Mouse (Mus musculus) forebrain, embryonic 13.5 days (tissue): Measurements from ENCODE around the gene Fryl. TPM values are rescaled to one million over a fixed set of nuclear protein-coding genes. Genes with fewer than 3 reads are reported as not detected.

Source experiments
- ATAC-seq: fragments of 200-750 bp; cut with Nextera tagmentation; 2 replicates; pipeline ENCODE4 v1.8.0; 2017
- H3K27ac ChIP-seq: fragments of 300-500 bp; sonication (generic); 2 replicates; pipeline ENCODE4 v1.5.1; 2015; ENCODE audit warnings: inconsistent platforms, mild to moderate bottlenecking, moderate library complexity
- H3K27me3 ChIP-seq: fragments of 300-500 bp; sonication (generic); 2 replicates; pipeline ENCODE4 v1.6.1; 2015; ENCODE audit warnings: mild to moderate bottlenecking, inconsistent platforms
- H3K36me3 ChIP-seq: fragments of 300-500 bp; sonication (generic); 2 replicates; pipeline ENCODE4 v1.6.1; 2015; ENCODE audit warnings: mild to moderate bottlenecking, inconsistent platforms; ENCODE audit not compliant: poor library complexity, severe bottlenecking
- H3K4me1 ChIP-seq: fragments of 300-500 bp; sonication (generic); 2 replicates; pipeline ENCODE4 v1.6.1; 2015; ENCODE audit warnings: inconsistent platforms
- H3K4me2 ChIP-seq: fragments of 300-500 bp; sonication (generic); 2 replicates; pipeline ENCODE4 v1.6.1; 2015; ENCODE audit warnings: inconsistent platforms, mild to moderate bottlenecking, moderate library complexity
- H3K4me3 ChIP-seq: fragments of 300-500 bp; sonication (generic); 2 replicates; pipeline ENCODE4 v1.5.1; 2015; ENCODE audit warnings: mild to moderate bottlenecking, inconsistent platforms
- H3K9ac ChIP-seq: fragments of 300-500 bp; sonication (generic); 2 replicates; pipeline ENCODE4 v1.6.1; 2015; ENCODE audit warnings: mild to moderate bottlenecking, inconsistent platforms
- H3K9me3 ChIP-seq: fragments of 300-500 bp; sonication (generic); replicated peaks from 2 replicates; pipeline ENCODE4 v1.6.1; 2016; ENCODE audit warnings: inconsistent platforms
- WGBS: fragments of 180-500 bp; shearing (Covaris S2); methylation state at CpG from one replicate; pipeline ENCODE4 v1.1.7; 2015; 5-methylcytosine and 5-hydroxymethylcytosine counted together
- polyA plus RNA-seq: library from polyadenylated mRNA; unstranded; fragments of >200 nt; fragmentation: Nextera tagmentation; extraction: Ambion mirVana; gene quantifications from 2 replicates; pipeline ENCODE4 v1.2.1, GENCODE M21; 2015

Gene Fryl
- polyA plus RNA-seq, 1 experiment from 2014 or later: 46.7 TPM

DNA sequence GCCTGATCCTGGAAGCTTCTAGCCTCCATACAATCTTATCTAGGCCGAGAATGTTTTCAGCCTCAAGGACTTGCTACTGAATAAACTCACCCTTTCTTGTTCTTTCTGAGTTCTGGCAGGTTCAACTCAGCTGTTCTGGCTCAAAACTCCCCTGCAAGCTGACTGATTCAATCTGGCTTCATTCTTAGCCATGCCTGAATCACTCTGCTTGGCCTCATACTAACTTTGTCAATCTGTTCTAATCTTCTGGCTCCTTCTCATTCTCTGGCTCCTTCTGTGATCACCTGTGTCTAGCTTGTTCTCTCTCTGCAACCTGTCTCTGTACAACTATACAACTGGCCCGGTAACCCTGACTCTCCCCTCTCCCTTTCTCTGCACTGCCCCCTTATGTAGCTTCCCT is 93.9 kb downstream of the Fryl start:
- ATAC-seq: no peak
- Histone ChIP-seq H3K4me1 (peaks cover 40% of the 10 kb centered on the region), H3K27ac (no peak overlapping the region)

DNA sequence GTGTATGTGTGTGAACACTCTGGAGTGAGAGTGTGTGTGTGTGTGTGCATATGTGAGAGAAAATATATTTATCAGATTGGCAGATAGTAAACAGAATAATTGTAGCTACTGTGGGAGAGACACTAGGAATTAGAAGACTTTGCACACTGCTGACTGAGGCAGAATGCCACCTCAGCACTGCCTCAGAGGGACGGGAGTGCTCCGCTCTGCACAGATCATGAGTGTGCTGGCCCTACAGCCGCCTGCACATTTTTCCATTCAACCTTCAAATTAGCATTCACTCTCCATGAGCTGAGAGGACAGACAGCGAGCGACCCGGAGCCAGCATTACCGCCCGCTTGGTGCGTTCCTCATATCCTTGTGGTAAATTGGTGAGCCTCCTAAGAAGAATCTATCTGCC is 96.0 kb downstream of the Fryl start:
- ATAC-seq: no peak
- Histone ChIP-seq H3K9ac (no peak overlapping the region), H3K27me3 (no peaks in the 10 kb centered on the region), H3K9me3 (no peaks in the 10 kb centered on the region), H3K36me3 (no peaks in the 10 kb centered on the region), H3K4me1 (peaks cover 43% of the 10 kb centered on the region), H3K4me2 (no peak overlapping the region), H3K4me3 (no peak overlapping the region), H3K27ac (no peak overlapping the region)
- 65% methylated on average over 9 of the region's 9 CpGs for WGBS

More for the DNA sequence above, 93.9 kb downstream of the Fryl start:
- Histone ChIP-seq H3K4me2 (no peak overlapping the region), H3K9ac (no peak overlapping the region), H3K36me3 (no peaks in the 10 kb centered on the region), H3K27me3 (no peaks in the 10 kb centered on the region), H3K4me3 (no peak overlapping the region), H3K9me3 (no peaks in the 10 kb centered on the region)
- 84% methylated on average over 2 of the region's 2 CpGs for WGBS

DNA sequence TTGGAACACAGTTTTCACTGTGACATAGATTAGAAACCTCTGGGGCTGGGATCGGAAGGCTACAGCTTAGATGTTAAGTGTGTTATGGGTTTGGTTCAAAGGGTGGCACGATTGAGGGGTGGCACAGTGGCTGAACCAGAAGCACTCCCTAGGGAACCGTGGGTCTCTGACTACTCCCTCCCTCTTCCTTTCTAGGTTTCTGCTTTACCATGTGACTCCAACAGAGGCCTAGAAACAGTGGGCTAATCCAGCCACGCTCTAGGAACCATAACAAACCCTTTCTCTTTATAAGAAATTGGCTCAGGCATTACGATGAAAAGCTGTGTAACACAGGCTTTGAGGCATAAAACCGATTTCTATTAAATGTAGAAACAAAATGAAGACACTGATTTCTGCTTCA is 98.9 kb downstream of the Fryl start:
- Histone ChIP-seq H3K9ac (no peak overlapping the region), H3K9me3 (no peaks in the 10 kb centered on the region), H3K4me1 (peaks cover 33% of the 10 kb centered on the region), H3K36me3 (no peaks in the 10 kb centered on the region), H3K4me2 (no peak overlapping the region), H3K4me3 (no peak overlapping the region), H3K27ac (no peak overlapping the region), H3K27me3 (no peaks in the 10 kb centered on the region)
- whole genome bisulfite sequencing: 75% methylated on average over 6 of the region's 6 CpGs
- ATAC-seq: no peak

DNA sequence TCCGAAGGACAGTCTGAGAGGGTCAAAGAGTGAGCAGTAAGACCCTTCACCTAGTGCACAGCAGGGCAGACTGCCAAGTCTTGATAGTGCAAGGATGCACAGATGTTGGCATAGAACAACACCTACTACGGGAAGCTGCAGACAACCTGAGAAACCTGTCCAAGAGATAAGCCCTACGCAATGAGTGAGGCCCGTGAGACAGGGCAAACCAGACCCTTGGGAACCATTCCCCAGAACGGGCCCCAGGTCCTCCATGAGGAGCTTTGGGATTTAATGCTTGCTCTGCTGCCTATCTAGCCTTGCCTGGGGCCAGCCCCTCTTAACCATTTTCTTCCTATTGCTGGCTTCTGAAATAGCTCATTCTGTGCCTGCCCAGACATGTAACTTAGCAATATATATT is 99.4 kb downstream of the Fryl start:
- no peak overlapping the region for H3K4me3 ChIP-seq
- ATAC-seq: no peak
- H3K9ac ChIP-seq: no peak overlapping the region
- no peaks in the 10 kb centered on the region for H3K27me3 ChIP-seq
- H3K4me2 ChIP-seq: no peak overlapping the region
- H3K9me3 ChIP-seq: no peaks in the 10 kb centered on the region
- H3K36me3 ChIP-seq: no peaks in the 10 kb centered on the region
- 91% methylated on average over 5 of the region's 5 CpGs for WGBS
- H3K4me1 ChIP-seq: peaks cover 29% of the 10 kb centered on the region
- H3K27ac ChIP-seq: no peak overlapping the region

DNA sequence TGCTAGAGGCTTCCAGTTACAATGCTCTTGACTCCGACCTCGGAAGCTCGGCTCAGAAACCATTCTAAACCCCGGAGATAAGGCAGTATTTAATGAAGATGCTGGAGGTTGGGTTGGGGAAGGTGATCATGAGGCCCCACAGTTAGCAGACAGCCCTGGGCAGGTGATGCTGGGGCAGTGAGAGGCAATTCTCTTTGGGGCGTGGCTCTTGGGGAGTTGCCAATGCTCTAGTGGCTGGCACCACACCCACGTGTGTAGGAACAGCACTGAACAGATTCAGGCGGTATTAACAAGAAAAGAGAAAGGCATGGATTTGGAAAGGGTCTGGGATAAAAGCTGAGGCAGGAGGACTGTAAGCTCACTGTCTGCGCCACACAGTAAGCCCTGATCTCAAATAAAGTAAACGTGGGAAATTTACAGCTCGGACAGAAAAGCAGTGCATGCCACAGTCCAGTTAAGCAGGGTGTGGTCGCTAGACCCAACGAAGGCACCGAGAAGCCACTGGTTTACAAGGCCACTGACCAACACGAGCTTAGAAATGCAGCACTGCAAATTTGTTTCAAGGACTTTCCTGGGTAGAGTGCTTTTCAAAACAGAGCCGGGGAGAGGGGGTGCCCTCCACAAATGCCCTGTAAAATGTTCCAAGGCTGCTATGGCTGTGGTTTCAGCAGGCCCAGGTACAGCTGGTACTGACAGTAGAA is 100.0 kb downstream of the Fryl start:
- H3K36me3 ChIP-seq: no peaks in the 10 kb centered on the region
- H3K9me3 ChIP-seq: no peaks in the 10 kb centered on the region
- H3K4me1 ChIP-seq: peaks cover 27% of the 10 kb centered on the region
- ATAC-seq: no peak
- H3K27me3 ChIP-seq: no peaks in the 10 kb centered on the region
- H3K4me2 ChIP-seq: no peak overlapping the region
- H3K9ac ChIP-seq: no peak overlapping the region
- WGBS: 81% methylated on average over 15 of the region's 15 CpGs
- no peak overlapping the region for H3K4me3 ChIP-seq
- H3K27ac ChIP-seq: no peak overlapping the region

DNA sequence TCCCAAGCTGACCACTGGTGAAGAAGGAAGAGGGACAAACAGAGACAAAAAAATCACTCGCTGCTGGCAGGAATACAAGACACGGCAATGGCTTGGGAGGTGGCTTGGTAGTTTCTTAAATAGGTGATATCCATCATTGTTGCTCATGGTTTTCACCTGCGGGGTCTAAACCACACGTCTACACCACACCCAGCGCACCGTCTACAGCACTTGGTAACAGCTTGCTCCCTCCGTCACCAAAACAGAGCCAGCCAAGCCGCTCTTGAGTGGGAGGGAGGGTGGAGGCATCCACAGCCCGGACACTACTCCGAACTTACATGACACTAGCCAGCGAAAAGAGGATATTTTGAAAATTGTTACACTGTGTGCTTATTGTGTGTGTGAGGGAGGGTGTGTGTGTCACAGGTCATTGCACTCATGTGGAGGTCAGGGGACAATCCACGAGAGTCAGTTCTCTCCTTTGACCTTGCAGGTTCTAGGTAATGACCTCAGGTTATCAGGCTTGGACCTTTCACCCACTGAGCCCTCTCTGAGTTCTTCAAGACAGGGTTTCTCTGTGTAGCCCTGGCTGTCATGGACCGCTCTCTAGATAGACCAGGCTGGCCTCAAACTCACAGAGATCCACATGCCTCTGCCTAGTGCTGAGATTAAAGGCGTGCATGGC is 102.5 kb downstream of the Fryl start:
- ATAC-seq: no peak
- H3K27me3 ChIP-seq: no peaks in the 10 kb centered on the region
- no peaks in the 10 kb centered on the region for H3K9me3 ChIP-seq
- H3K36me3 ChIP-seq: no peaks in the 10 kb centered on the region
- no peak overlapping the region for H3K4me2 ChIP-seq
- 94% methylated on average over 14 of the region's 14 CpGs for WGBS
- no peak overlapping the region for H3K9ac ChIP-seq
- H3K4me3 ChIP-seq: no peak overlapping the region
- no peak overlapping the region for H3K27ac ChIP-seq
- H3K4me1 ChIP-seq: peaks cover 20% of the 10 kb centered on the region

DNA sequence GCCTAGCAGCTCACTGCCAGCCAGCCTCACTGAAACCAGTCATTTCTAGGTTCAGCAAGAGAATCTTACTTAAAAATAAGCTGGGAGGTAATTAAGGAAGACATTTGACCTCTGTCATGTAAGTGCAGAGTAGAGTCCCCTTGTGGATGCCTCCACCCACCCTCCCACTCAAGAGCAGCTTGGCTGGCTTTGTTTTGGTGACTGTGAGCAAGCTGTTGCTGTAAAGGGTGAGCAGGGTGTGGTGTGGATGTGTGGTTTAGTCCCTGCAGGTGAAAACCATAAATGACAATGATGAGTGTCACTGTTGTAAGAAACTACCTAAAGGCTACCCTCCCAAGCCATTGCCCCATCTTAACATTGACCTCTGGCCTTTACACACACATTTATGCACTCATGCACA is 104.2 kb downstream of the Fryl start:
- Histone ChIP-seq H3K4me3 (no peak overlapping the region), H3K36me3 (peaks cover 9% of the 10 kb centered on the region), H3K9me3 (no peaks in the 10 kb centered on the region), H3K9ac (no peak overlapping the region), H3K27ac (no peak overlapping the region), H3K27me3 (no peaks in the 10 kb centered on the region), H3K4me1 (peaks cover 16% of the 10 kb centered on the region), H3K4me2 (no peak overlapping the region)
- no peak for ATAC-seq

DNA sequence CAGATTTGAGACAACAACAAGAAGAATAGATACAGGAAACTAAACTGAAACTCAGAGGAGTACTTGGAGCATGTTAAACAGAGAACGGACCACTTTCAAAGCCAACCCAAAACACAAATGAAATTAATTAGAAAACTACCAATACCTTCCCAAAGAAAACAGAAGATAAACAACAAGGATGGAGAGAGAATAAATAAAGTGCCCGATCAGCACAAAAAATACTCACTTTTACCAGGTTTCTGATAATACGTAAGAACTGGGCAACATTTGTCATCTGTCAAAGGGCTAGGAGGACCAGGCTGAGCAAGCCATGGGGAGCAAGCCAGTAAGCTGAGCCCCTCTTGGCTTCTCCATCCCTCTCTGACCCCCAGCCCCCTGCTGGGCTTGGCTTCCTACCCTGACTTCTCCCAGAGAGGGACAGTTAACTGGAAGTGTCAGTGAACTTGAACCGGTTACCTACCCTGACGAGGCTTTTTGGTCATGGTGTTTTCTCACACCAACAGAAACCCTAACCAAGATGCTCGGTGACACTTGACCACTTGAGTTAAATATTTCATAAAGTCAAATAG is 105.5 kb downstream of the Fryl start:
- Histone ChIP-seq H3K27me3 (no peaks in the 10 kb centered on the region), H3K4me3 (no peak overlapping the region), H3K4me1 (0 out of 2 replicates have a peak, but pooled peaks cover 5% of the 10 kb centered on the region), H3K27ac (no peak overlapping the region), H3K36me3 (peaks cover 21% of the 10 kb centered on the region), H3K9ac (no peak overlapping the region), H3K4me2 (no peak overlapping the region), H3K9me3 (no peaks in the 10 kb centered on the region)
- WGBS: 87% methylated on average over 6 of the region's 6 CpGs
- no peak for ATAC-seq

DNA sequence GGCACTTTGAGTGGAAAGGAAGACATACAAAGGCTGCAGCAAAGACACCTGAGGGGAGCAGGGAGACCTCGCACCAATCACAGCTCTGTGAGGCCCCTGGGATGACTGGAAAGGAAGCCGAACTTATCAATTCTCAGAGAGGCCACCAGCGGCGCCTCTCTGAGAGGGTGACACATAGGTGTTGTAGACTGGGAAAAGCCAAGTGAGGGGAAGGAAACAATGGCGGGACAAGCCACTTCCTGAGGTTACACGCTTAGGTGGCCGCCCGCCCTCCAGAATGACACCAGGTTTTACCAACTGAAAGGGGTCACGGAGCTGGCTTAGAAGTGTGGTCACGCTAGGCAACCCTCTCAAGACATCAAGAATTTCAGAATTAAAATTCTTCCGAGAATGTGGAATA is 111.4 kb downstream of the Fryl start:
- Histone ChIP-seq H3K27me3 (no peaks in the 10 kb centered on the region), H3K4me1 (no peaks in the 10 kb centered on the region), H3K9me3 (no peaks in the 10 kb centered on the region), H3K4me2 (no peak overlapping the region), H3K9ac (no peak overlapping the region), H3K4me3 (no peak overlapping the region), H3K27ac (no peak overlapping the region), H3K36me3 (peaks cover 30% of the 10 kb centered on the region)
- ATAC-seq: no peak
- WGBS: 96% methylated on average over 11 of the region's 11 CpGs

DNA sequence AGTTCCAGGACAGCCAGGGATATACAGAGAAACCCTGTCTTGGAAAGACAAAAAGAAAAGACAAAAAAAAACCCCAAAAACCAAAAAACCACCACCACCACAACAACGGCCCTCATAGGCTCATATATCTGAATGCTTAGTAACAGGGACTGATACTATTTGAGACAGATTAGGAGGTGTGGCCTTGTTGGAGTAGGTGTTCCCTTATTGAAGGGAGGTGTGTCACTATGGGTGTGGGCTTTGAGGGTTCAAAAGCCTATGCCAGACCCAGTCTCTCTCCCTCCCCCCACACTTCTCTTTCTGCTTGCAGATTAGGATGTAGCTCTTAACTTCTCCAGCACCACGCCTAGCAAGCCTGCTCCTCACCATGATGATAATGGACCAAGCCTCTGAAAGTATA is 114.7 kb downstream of the Fryl start:
- H3K36me3 ChIP-seq: peaks cover 17% of the 10 kb centered on the region
- ATAC-seq: no peak
- H3K4me3 ChIP-seq: no peak overlapping the region
- H3K27ac ChIP-seq: no peak overlapping the region
- H3K4me2 ChIP-seq: no peak overlapping the region
- no peaks in the 10 kb centered on the region for H3K9me3 ChIP-seq
- 87% methylated on average over 2 of the region's 2 CpGs for WGBS
- H3K27me3 ChIP-seq: no peaks in the 10 kb centered on the region
- no peak overlapping the region for H3K9ac ChIP-seq
- no peaks in the 10 kb centered on the region for H3K4me1 ChIP-seq

DNA sequence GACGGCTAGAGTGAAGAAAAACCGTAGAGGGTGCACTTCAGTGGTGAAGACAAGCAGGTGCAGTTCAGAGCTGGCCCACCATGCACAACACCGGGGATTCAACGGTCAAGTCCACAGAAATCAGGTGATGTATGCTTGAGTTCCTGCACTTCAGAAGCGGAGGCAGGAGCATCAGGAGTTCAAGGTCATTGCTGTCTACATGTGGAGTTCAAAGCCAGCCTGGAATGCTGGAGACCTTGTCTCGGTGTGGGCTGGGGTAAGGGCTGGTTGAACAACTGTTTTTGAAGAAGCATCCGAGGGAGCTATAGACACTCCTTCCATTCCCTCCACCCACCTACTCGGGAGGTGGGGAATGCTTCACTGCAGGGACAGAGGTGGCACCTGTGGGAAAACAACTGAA is 115.3 kb downstream of the Fryl start:
- Histone ChIP-seq H3K9ac (no peak overlapping the region), H3K4me1 (no peaks in the 10 kb centered on the region), H3K27me3 (no peaks in the 10 kb centered on the region), H3K36me3 (peaks cover 12% of the 10 kb centered on the region), H3K9me3 (no peaks in the 10 kb centered on the region), H3K4me3 (no peak overlapping the region), H3K27ac (no peak overlapping the region), H3K4me2 (no peak overlapping the region)
- WGBS: 94% methylated on average over 8 of the region's 8 CpGs
- no peak for ATAC-seq

DNA sequence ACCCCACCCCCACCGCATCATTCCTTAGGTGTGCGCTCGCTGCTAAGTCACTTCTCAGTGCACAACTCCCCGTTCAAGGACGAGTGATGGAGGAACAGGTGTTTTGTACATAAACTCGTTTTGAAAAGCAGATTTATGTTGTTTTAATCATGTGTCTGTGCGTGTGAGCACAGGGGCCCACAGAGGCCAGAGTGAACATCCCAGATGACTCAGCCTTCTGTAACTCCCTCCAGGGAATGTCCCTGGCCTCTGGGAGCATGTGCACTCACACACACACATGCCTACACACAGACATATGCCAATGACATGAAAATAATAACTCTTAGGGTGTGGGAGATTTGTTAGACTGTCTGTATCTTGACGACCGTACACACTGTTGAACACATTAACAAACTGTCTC is 118.9 kb downstream of the Fryl start:
- 86% methylated on average over 9 of the region's 9 CpGs for WGBS
- no peak overlapping the region for H3K9ac ChIP-seq
- peaks cover 11% of the 10 kb centered on the region; the same call in 1 of the 2 replicates for H3K36me3 ChIP-seq
- H3K9me3 ChIP-seq: no peaks in the 10 kb centered on the region
- no peak overlapping the region for H3K4me3 ChIP-seq
- H3K27ac ChIP-seq: no peak overlapping the region
- ATAC-seq: no peak
- H3K4me2 ChIP-seq: no peak overlapping the region
- no peaks in the 10 kb centered on the region for H3K4me1 ChIP-seq
- no peaks in the 10 kb centered on the region for H3K27me3 ChIP-seq
